Mouse (Mus musculus): ENCODE results near the gene Olfr1239.

The Olfr1239 gene

DNA sequence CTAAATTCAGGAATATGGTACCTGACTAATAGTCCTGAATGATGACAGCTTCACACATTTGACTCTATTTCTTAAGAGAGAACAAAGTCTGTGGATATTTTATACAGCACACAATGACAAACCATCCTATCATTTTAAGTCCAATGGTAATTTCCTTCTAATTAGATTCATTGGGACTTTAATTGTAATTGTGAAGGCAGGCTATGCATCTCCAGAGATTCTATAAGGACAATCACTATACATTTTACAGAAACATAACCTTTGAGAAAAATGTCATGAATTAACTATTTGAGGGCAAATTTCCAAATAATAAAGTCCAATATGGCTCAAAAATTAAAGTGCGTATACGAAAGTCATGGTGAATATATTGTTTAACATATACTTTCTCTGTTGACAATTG, at the start of gene Olfr1239:
Gene Olfr1239 (minus strand): TSS at position 101 of the 400 bp plus-strand sequence.
- DNase-seq: no peak

DNA sequence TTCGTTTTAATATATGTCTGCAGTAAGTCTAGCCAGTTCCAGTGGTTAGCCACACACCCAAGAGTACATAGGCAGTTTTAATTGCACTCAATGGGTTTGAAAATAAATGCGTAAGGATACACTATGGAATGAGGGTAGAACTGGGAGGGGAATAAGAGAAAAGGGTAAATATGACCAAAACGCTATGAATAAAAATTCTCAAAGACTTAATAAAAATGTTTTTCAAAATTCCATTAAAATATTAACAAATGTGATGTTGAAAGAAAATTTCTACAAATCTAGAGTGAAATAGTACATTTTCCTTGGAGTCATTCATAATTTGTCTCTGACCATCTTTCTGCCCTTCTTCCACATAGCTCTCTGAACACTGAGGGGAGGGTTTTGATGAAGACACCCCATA, 22.7 kb upstream of the Olfr1239 start, which contains the start of gene Olfr1240:
Gene Olfr1240 (minus strand): TSS at position 101 of the 400 bp plus-strand sequence.
- no peak for DNase-seq

DNA sequence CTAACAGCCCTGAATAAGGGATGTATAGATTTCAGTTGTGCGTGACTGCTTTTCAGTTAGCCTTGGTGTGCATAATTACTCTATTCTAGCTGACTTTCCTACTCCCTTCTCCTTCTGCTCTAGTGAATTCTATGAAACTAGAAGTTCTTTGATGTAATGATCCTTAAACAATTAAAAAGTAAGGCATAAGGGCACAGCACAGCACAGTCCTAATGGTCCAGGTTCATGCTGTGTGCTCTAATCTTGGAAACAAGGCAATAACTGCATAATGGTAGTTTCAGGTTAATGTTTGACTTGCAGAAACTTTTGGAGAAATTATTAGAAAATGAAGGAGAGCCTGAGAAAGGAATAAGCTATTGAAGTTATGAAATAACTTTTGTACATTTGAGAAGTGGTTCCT, 5.7 kb downstream of the Olfr1239 start:
- no peak for DNase-seq

DNA sequence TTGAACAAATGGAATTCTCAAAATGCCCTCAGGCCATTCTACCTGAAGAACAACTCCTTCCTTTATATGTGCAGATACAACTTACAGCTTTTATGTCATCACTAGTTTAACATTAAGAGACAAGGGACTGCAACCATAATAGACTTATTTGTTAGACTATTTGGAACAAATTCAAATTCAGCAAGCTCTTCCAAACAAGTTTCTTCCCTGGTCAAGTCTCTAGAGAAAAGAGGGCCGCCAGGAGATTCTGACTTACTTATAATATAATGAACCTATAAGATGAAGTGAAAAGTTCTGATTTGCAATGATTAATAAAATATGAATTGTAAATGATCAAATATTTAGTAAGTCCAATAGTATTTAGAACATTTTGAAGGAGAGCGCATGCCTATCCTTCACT, 10.6 kb downstream of the Olfr1239 start, which contains the start of gene Olfr1238:
Gene Olfr1238 (minus strand): TSS at position 101 of the 400 bp plus-strand sequence.
- no peak for DNase-seq

DNA sequence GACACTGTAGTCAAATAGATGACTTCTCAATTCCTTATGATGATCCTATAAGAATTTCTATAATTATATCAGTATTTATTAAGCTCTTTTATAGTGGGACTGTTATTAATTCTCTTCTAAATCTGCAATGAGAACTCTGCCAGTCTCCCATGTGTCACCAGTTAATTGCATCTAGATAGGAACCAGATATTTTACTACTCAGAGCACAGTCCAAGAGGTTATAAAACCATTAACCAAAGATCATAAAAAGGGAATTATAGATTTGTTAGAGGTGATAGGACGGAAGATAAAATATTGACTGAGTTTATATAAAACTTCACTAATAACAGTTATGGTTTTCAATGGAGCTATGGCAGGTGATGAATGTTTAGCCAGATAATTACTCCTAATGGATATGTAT, 19.3 kb downstream of the Olfr1239 start:
- no peak for DNase-seq

Measured in cerebellum, adult 18-20 months (tissue).